Mouse (Mus musculus) lung, postnatal 36 days (tissue): ENCODE measurements around the gene Triobp.

Source experiments
- DNase-seq: peaks from one replicate; pipeline ENCODE4 v3.0.0; 2022; ENCODE audit warnings: mixed read lengths

Gene Triobp

GRCm38 (mm10) chr15:78971626-78972025 lies 24.1 kb downstream of the Triobp start:
- no peak for DNase-seq

DNA sequence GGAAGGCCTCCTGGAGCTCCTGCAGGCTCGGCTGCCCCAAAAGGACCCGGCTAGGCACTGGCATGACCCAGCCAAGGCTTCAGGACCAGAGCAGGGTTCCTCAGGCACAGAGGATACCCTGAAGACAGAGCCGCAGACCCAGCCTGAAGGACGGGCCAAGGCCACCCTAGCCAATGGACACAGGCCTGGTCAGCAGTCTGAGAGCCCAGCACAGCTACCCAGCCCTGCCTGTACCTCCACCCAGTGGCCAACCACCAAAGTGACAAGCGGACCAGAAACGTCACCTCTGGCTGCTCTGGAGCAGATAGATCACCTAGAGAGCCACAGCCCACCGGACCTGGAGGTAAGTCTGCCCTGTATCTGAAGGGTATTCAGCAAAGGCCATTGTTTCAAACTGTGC lies 26.4 kb downstream of the Triobp start:
- no peak for DNase-seq

- DNase-seq: peak; percentile 62
Measured at GRCm38 (mm10) chr15:78977676-78978159, 30.2 kb downstream of the Triobp start.

DNA sequence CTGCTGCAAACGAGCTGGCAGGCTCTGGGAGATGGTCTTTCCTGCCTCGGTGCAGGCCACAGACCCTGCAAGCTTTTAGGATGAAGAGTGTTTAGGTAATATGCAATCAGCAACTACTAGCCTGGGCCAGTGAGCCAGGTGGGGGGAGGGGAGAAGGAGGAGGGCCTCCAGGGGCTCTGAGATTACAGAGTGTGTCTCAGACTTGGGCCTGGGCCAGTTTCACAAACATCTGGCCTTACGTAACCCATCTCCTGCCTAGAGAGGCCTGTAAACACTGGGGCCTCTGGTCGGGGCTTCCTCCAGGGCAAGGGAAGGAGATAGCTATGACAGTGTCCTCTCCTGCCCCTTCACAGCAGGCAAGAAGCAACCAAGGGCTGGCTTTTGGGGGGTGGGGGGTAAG lies 31.4 kb downstream of the Triobp start:
- DNase-seq: peak; percentile 88

- no peak for DNase-seq
Measured at GRCm38 (mm10) chr15:78980084-78980483, 32.6 kb downstream of the Triobp start.

- peak; percentile 93 for DNase-seq
Measured at GRCm38 (mm10) chr15:78982658-78983435, 35.3 kb downstream of the Triobp start.

DNA sequence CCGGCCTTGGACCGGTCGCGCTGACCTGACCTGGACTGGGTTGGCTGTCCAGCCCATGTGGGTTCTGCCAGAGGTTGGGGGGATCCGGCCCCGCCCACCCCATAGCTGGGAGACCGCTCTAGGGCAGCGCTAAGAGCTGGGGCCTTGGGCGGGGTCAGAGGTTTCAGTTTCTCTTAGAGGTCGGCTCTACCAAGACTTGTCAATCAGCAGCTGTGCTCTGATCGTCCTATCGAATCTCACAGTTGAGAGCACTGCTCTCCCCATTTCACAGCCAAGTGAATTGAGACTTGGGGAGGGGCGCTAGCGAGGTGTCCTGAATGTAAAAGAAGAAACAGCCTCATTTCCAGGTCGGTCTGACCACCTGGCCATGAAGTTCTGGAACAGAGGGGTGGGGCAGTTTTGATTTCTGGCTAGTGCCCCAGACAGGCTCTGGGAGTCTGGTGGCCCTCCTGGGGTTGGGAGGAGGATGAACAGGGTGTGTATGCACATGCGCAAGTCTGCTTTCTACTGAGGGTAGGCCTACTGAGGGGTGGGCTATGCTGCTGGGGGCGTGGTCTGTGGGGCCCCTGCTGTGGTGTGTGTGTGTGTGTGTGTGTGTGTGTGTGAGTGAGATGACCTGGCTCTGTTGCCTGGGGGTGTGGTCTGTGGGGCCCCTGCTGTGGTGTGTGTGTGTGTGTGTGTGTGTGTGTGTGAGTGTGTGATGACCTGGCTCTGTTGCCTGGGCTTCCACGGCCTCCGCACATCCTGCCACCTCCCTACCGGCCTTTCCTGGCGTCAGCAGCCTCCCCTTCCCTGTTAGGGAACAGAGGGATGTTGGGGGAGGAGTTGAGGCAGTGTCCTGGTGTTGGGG lies 36.1 kb downstream of the Triobp start:
- peak; percentile 72 for DNase-seq

DNA sequence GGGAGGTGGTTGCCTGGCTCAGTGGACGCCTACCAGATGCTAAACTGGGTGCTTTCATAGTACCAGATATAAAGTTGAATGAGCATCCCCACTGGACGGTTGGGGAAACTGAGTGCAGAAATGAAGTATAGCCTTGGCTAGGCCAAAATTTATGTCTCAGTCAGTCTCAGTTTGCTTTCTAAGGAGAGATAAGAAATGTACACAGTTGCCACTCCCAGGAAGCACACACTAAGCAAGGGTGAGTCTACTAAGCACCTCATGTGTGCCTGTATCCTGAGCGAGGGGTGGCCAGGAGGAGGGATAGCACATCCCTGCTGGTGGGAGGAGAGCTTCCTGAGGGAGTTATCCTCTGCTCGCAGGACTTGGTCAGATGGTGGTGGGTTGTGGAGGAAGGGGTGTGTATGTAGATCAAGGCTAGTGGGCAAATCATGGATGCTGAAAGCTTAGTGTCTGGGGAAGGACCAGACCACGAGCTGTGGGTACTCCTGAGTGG lies 36.8 kb downstream of the Triobp start:
- no peak for DNase-seq

- peak; percentile 15 for DNase-seq
Measured at GRCm38 (mm10) chr15:78986536-78987220, 39.2 kb downstream of the Triobp start.

- peak; percentile 30 for DNase-seq
Measured at GRCm38 (mm10) chr15:78988499-78988971, 41.0 kb downstream of the Triobp start.

GRCm38 (mm10) chr15:78989152-78990092 lies 41.9 kb downstream of the Triobp start:
- no peak for DNase-seq

- no peak for DNase-seq
Measured at GRCm38 (mm10) chr15:78990093-78990463, 42.6 kb downstream of the Triobp start.

- DNase-seq: no peak
Measured at GRCm38 (mm10) chr15:78990970-78991525, 43.5 kb downstream of the Triobp start.

GRCm38 (mm10) chr15:78992235-78992634 lies 44.7 kb downstream of the Triobp start:
- DNase-seq: no peak

DNA sequence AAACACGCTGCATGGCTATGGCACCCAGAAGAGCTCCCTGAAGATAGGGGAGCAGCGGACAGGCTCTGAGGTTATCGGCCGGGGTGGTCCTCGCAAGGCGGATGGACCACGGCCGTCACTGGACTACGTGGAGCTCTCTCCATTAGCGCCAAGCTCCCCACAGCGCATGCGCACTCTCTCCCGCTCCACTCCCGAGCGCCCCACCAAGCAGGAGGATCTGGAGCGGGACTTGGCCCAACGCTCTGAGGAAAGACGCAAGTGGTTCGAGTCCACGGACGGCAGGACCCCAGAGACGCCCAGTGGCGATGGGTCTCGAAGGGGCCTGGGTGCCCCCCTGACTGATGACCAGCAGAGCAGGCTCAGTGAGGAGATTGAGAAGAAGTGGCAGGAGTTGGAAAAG lies 45.4 kb downstream of the Triobp start:
- DNase-seq: no peak

- no peak for DNase-seq
Measured at GRCm38 (mm10) chr15:78995916-78996315, 48.4 kb downstream of the Triobp start.

DNA sequence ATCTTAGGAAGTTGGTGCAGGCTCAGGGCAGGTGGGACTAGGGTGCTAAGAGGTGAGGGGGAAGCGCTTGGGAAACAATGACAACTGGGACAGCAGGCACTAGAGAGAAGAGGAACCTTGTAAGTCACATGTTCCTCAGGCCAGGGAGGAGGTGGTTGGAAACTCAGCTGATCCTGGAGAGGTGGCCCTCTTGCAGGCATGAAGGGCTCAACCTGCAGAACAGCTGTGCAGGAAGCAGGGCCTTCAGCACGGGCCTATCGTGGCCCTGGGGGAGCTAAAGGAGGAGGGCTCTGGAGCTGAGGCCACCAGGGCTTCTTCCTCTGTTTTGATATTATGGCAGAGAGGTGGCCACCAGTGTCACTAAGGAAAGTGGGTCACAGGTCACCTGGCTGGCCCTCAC lies 49.1 kb downstream of the Triobp start:
- DNase-seq: peak; percentile 49

- no peak for DNase-seq
Measured at GRCm38 (mm10) chr15:78998348-78998747, 50.8 kb downstream of the Triobp start.

DNA sequence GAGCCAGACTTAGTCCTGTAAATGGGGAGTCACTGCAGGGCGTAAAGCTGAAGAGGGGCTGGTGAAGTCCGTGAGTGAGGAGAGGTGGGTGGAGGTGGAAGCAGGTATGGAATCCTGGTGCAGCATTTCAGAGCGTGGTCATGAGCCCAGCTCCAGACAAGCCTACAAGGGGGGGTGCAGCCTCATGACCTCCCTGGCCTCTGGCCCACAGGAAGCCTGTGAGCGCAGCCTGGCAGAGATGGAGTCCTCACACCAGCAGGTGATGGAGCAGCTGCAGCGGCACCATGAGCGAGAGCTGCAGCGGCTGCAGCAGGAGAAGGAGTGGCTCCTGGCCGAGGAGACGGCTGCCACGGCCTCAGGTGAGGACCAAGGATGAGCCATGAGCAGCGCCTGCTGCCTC lies 52.1 kb downstream of the Triobp start:
- no peak for DNase-seq

- DNase-seq: no peak
Measured at GRCm38 (mm10) chr15:79000357-79000791, 52.9 kb downstream of the Triobp start.

DNA sequence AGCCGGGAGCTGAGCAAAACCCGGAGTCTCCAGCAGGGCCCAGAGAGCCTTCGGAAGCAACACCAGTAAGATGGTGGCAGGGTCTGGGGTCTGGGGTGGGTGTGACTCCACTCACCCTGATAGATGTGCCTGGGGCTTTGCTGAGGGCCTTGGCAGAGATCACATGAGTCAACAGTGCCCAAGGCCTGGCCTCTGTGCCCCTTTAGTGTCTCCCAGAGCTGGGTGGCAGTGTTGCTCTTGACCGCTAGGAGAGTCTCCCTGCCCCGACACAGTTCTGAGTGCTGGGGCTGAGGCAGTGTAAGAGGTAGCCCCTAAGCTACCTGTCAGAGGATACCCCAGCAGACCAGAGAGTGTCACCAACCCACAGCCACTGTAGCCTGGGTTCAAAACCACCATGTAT lies 54.0 kb downstream of the Triobp start:
- no peak for DNase-seq
